Mouse (Mus musculus) urinary bladder, adult 2 months (tissue): ENCODE data around the gene Pnp. TPM values are rescaled to one million over a fixed set of nuclear protein-coding genes. Genes with fewer than 3 reads are reported as not detected.
"Not testable (repeated sequence)": the region's sequence is repeated elsewhere in the genome, so short reads cannot be mapped to it uniquely, and the experiment has no call there.

ENCODE experiments used
- DNase-seq: peaks from one replicate; pipeline ENCODE4 v3.0.0; 2022; ENCODE audit warnings: low spot score
- polyA plus RNA-seq: library from polyadenylated mRNA; depleted of rRNA; stranded (reverse); fragments of >200 nt; gene quantifications from 2 replicates; pipeline ENCODE4 v1.2.3, GENCODE M21; 2012; rRNA removed

Gene Pnp
- 49.9 and 64.9 TPM in 2 replicates for polyA plus RNA-seq

DNA sequence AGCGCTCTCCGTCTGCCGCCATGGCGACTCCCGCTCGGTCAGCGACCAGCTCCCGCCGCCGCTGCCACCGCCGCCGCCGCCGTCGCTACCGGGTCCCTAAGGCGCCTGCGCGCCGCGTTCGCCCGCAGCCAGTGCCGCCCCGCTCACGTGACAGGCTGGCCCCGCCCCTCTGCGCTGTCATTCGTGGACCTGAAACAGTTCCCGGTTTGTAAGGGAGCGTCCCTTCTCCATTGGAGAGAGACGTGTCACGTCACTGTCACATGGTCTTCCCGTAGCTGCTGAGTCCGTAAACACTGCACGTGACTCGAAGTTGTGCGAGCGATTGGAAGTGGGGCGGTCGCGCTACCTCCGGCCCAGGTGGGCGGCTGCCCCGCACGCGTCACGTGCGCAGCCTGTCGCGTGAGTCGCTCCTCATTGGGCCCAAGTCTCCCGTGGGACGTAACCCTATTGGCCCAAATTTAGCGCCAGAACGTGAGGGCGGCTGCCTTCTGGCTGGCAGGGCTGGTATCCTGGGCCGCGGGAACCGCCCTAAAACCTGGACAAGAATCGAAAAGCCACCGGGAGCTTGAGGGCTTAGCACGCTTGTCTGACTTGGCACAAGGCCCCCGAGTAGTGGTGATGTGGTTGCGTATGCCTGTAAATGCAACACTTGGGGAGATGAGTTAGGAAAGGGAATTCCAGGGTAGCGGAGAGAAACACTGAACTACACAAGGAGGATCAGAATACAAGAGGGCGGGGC is at the start of gene Pnp, which contains the start of gene Pip4p1:
TSS of gene Pnp (plus strand) at position 329 of the 739 bp plus-strand sequence.
TSS of gene Pip4p1 (minus strand) at position 103 of the 739 bp plus-strand sequence.
- peak; percentile 97 for DNase-seq

GRCm38 (mm10) chr14:50891621-50892020 is 39.3 kb upstream of the Pnp start:
- no peak for DNase-seq

GRCm38 (mm10) chr14:50892091-50892490 is 38.8 kb upstream of the Pnp start:
- no peak for DNase-seq

DNA sequence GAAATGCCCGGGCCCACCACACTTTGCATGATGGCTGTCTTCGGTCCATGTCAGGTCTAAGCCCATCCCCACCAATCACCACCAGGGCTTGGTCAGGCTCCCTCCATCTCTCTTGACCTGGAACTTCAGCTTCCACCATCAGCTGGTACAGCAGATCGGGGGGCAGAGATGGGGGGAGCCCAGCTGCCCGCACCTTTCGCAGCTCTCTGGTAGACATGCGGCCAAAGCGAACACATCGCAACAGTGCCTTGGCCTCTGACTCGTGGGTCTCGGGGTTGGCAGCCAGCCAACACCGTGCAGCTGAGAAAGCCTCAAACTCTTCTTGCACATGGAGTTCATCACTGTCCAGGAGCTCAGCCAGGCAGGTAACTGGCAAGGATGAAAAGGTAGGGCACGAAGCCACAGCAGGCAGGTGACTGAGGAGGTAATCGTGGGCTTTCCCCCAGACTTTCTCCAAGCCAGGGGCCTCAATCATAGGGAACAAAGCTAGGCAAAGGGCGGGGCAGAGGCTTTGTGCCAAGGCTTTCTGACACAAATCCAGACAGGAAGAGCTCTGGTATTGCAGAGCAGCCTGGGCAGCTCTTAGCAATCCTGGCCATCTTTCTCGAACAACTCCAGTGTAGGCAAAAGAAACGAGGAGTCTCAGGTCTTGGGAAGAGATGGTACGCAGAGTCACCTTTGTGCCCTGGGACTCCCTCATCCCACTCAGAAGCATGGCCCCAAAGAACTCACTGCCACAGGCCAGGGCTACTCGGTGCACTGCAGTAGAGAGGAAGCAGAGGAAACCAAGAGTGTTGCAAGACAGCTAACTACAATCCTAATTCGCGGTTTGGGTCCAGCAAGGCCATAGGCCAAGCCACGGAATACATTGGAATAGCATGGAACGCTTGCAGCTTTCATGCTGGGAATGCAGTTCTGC is 38.1 kb upstream of the Pnp start:
- DNase-seq: no peak

DNA sequence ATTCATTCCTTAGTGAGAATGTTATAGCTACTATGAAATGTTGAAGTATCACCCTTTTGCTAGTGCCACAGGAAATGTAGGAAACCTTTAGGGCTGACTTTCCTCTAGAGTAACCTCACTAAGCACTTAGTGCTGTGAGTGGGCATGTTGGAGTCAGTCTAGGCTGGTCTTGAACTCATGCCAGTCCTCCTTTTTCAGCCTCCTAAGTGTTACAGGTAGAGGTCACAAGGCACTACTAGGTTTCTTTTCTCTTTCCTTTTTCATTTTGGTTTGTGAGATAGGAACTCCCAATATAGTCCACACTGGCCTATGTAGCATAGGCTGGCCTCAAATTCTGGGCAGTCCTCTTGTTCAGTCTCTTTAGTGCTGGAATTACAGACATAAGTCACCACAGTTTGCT is 35.5 kb upstream of the Pnp start:
- no peak for DNase-seq

- peak; percentile 35 for DNase-seq
Measured at GRCm38 (mm10) chr14:50895985-50896746, 34.7 kb upstream of the Pnp start.

- no peak for DNase-seq
Measured at GRCm38 (mm10) chr14:50896747-50897373, 34.0 kb upstream of the Pnp start.

DNA sequence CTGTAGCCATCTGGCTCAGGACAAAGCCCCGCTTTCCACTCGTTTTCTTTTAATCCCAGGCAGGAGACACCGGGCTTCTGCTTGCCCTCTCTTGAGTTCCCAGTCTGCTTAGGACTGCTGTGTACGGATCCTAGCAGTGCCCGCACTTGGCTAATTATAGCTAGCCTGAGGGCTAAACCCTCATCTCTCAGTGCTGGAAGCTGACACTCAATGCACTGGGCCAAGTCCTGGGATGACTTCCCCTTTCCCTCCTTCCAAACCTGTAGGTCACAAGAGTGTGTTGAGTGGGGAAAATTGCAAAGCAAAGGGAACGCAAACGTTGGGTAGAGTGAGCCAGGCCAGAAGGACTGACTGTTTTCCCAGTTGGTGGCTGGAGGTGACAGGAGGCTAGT is 33.5 kb upstream of the Pnp start, which contains the start of gene Klhl33:
TSS of gene Klhl33 (minus strand) at position 134 of the 392 bp plus-strand sequence.
- DNase-seq: no peak

- DNase-seq: not testable (repeated sequence)
Measured at GRCm38 (mm10) chr14:50897992-50898391, 32.9 kb upstream of the Pnp start.

DNA sequence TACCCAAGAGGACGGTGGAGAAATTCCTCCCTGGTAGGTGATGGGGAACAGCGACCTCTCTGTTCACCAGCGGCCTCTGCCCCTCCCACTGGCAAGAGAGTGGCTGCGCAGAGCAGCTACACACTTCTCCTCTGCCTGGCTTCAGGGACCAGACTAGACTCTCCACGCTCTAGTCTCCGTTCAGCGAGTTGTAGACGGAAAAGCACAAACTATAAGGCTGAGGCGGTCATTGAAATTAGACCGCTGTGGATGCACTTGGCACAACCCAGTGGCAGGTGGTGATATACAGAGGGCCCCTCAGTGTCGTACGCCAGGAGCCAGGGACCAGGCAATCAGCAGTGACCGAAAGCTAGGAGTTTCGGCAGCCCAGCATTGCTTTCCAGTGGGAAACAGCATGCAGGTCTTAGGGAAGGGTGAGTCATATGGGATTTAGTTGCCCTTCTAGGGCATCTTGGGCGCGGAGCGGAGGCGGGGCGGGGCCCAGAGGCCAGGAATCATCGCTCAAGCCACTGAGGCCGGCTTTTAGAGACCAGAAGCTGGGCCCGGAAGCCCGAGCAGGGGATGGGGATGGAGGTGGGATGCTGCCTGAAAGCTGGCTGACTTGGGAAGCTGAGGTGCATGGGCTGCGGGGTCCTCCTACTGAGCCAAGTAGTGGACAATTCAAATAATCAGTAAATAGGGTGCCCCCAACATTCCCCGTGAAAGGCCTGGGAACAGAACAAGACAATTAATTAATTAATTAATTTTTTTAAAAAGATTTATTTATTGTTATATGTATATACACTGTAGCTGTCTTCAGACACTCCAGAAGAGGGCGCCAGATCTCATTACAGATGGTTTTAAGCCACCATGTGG is 26.7 kb upstream of the Pnp start:
- peak; percentile 25 for DNase-seq

GRCm38 (mm10) chr14:50904828-50905129 is 26.1 kb upstream of the Pnp start:
- no peak for DNase-seq

GRCm38 (mm10) chr14:50905327-50905726 is 25.6 kb upstream of the Pnp start:
- DNase-seq: not testable (repeated sequence)

GRCm38 (mm10) chr14:50908126-50908525 is 22.8 kb upstream of the Pnp start:
- DNase-seq: no peak

DNA sequence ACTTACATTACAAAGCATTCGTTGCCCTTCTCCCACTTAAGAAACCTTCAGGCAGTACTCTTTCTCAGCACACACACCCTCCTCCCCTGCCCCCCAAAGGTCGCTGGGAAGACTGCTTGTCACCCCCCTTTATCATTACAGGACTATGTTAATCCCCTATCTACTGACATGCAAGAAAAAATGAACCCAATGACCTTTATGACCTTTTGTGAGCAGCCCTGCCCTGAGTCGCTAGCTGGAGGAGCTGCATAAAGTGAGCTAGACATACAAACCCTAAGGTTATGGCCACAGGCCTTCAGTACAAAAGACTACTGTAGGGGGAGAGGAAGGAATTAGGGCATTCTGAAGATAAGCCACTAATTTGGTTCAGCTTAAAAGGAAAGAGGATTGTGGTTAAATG is 19.5 kb upstream of the Pnp start:
- no peak for DNase-seq

DNA sequence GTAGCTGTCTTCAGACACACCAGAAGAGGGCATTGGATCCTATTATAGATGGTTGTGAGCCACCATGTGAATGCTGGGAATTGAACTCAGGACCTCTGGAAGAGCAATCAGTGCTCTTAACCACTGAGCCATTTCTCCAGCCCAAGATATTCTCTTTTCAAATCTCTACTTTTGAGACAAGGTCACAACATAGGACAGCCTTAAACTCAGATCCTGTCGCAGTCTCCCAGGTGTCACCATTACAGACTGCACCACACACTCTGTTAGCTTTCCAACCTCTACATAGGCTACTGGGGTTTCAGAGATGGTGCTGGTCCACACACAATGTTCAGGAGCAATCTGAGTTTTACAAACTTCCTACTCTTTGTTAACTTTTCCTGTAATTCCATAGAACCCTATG is 7.4 kb upstream of the Pnp start:
- not testable (repeated sequence) for DNase-seq

DNA sequence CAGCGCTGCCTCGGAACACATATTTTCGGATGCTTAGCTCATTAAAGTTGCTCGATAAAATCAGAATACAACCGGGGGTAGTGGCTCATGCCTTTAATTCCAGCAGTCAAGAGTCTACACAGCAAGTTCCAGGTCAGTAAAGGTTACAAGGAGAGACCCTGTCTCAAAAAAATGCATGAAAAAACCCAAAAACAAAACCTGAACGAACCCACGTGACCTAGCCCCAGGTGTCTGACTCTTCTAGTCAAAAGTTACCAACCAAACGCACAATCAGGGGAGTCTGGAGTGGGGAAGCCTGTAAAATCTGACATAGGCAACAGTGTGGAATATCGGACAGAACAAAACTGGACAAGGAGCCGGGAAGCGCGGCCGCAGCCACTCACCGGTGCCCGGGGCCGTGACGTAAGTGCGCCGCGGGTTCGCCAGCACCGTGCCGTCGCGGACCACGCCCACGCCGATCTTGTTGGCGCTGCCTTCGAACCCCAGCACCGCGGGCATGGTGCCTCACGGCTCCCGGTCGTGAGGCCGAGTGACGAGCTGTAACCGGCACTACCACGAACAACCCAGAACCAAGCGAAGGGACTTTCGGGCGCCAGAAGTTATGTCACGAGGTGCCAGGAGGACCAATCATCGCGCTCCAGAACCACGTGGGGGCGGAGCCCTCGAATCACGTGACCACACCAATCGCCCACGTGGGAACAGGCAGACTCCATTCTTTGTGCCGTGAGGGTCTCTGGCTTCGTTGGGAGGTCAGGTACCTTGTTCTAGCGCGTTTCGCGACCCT is 6.4 kb upstream of the Pnp start, which contains the start of the genes Osgep and Apex1:
TSS of gene Osgep (minus strand) at position 613 of the 784 bp plus-strand sequence.
TSS of gene Apex1 (plus strand) at position 688 of the 784 bp plus-strand sequence.
- peak; percentile 95 for DNase-seq

GRCm38 (mm10) chr14:50925111-50925920 is 5.6 kb upstream of the Pnp start:
- no peak for DNase-seq

DNA sequence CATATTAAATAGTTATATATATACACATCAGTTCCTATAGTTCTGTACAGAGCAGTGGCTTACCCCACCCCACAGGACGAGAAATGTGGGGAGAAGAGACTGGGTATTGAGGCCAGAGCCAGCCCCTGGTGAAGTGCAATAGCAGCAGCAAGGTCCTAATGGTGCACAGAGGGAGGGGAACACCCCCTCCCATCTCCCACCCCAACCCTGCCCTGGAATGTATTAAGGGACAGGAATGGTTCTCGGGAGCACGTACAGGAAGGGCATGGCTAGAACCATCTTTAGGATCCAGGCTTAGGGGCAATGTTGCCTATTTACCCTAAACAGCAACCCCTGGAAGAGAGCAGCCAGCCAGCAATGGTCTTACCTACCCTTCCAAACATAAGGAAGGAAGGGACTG is 3.5 kb upstream of the Pnp start:
- no peak for DNase-seq

DNA sequence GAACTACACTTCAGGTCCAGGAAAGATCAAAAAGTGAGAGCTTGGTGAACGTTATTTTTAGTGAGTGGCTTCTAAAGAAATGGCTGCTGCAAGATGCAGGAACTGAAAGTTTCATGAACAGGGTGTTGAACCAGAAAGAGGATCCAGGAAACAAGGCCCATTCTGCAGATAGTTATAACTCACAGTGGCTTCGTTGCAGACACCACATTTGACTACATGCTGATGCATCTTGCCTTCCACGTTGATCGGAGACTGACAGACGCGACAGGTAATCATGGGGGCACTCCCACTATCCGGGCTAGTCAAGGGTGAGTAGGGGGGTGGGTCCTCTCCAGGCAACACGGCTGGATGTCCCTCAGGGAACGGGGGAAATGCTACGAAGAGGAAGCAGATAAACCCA is 931 bp upstream of the Pnp start:
- no peak for DNase-seq
